Mouse (Mus musculus) stomach, postnatal 0 days (tissue): Measurements from ENCODE around the gene Kif5c. TPM values are rescaled to one million over a fixed set of nuclear protein-coding genes. Genes with fewer than 3 reads are reported as not detected.

Source experiments
- ATAC-seq: fragments of 200-750 bp; cut with Nextera tagmentation; 2 replicates; pipeline ENCODE4 v1.8.0; 2017; ENCODE audit not compliant: low FRiP score, low TSS enrichment
- DNase-seq: peaks from one replicate; pipeline ENCODE4 v3.0.0-alpha.2; 2016; ENCODE audit warnings: low spot score
- H3K27ac ChIP-seq: fragments of 300-500 bp; sonication (generic); replicated peaks from 2 replicates; pipeline ENCODE4 v1.5.1; 2014; ENCODE audit warnings: mild to moderate bottlenecking, control low read depth
- H3K27me3 ChIP-seq: fragments of 300-500 bp; sonication (generic); 2 replicates; pipeline ENCODE4 v1.6.1; 2014; ENCODE audit warnings: low read length; ENCODE audit not compliant: control insufficient read depth, insufficient read depth
- H3K36me3 ChIP-seq: fragments of 300-500 bp; sonication (generic); 2 replicates; pipeline ENCODE4 v1.6.1; 2014; ENCODE audit warnings: low read length, mixed read lengths; ENCODE audit not compliant: control insufficient read depth, insufficient read depth
- H3K4me1 ChIP-seq: fragments of 300-500 bp; sonication (generic); replicated peaks from 2 replicates; pipeline ENCODE4 v1.6.1; 2014; ENCODE audit warnings: antibody characterized with exemption; ENCODE audit not compliant: control insufficient read depth, insufficient read depth
- H3K4me2 ChIP-seq: fragments of 300-500 bp; sonication (generic); replicated peaks from 2 replicates; pipeline ENCODE4 v1.6.1; 2014; ENCODE audit warnings: low read depth, mild to moderate bottlenecking, control low read depth, moderate library complexity
- H3K4me3 ChIP-seq: fragments of 300-500 bp; sonication (generic); 2 replicates; pipeline ENCODE4 v1.5.1; 2014; ENCODE audit warnings: low read depth, low read length, control low read depth
- H3K9ac ChIP-seq: fragments of 300-500 bp; sonication (generic); 2 replicates; pipeline ENCODE4 v1.6.1; 2014; ENCODE audit warnings: mild to moderate bottlenecking, low read length, control low read depth, mixed read lengths
- H3K9me3 ChIP-seq: fragments of 300-500 bp; sonication (generic); 2 replicates; pipeline ENCODE4 v1.6.1; 2016; ENCODE audit warnings: low read length; ENCODE audit not compliant: control insufficient read depth
- CTCF ChIP-seq: IDR thresholded peaks from 2 replicates; pipeline ENCODE4 v1.5.1; 2016; ENCODE audit warnings: antibody characterized with exemption, low read depth, mild to moderate bottlenecking, moderate library complexity
- EP300 ChIP-seq: optimal IDR thresholded peaks from 2 replicates; pipeline ENCODE3; 2016; ENCODE audit warnings: antibody characterized with exemption
- WGBS: fragments of 180-500 bp; shearing (Covaris S2); extraction: QIAGEN DNeasy Blood & Tissue Kit; methylation state at CpG from one replicate; pipeline ENCODE4 v1.1.7; 2014; 5-methylcytosine and 5-hydroxymethylcytosine counted together
- polyA plus RNA-seq: library from polyadenylated mRNA; unstranded; fragments of >200 nt; fragmentation: Nextera tagmentation; extraction: Ambion mirVana; gene quantifications from 2 replicates; pipeline ENCODE4 v1.2.1, GENCODE M21; 2015

The Kif5c gene
- polyA plus RNA-seq, 1 experiment from 2014 or later, result 2.8 TPM

DNA sequence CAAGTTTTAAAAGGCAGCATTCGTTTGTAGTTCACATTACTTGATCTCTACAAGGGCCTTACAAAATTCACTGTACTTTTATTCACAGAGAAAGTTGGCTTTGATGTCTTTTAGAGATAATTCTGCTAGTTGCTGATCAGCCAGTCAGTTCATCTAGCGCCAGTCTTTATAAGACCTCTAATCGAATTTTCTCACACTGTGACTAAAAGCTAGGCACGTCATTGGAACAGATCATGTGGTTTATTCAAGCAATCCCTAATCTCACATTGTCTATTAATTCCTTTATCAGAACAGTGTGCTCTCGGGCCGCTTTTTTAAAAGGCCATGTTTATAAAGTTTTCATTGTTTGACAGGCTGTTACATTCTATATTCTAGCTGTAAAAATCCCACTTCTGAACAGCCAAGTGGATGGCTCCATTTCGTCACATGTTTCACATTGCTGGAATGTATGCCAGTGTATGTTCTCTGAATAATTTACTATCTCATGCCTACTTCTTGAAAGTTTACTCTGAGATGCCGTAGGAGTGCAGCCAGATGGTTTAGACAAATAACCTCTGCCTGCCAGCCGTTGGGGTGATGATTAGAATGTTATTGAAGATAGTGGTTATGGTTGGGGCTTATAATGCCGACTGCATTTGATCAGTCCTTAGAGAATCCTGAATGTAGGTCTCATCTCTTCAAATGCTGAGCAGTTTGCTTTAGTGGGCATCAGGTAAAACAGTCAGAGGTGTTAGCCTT, 154.3 kb downstream of the Kif5c start:
- no peak overlapping the region for H3K4me3 ChIP-seq
- H3K27ac ChIP-seq, result no peak overlapping the region
- 55% methylated on average over 10 of the region's 10 CpGs for WGBS
- ATAC-seq (no peak), DNase-seq (no peak)
- H3K4me1 ChIP-seq, result no peaks in the 10 kb centered on the region; the same call in 1 of the 2 replicates
- no peak for TF ChIP-seq CTCF
- TF ChIP-seq EP300, result no peak
- no peaks in the 10 kb centered on the region for H3K27me3 ChIP-seq
- no peak overlapping the region for H3K9ac ChIP-seq
- H3K4me2 ChIP-seq, result no peak overlapping the region
- no peaks in the 10 kb centered on the region for H3K9me3 ChIP-seq
- no peaks in the 10 kb centered on the region for H3K36me3 ChIP-seq

DNA sequence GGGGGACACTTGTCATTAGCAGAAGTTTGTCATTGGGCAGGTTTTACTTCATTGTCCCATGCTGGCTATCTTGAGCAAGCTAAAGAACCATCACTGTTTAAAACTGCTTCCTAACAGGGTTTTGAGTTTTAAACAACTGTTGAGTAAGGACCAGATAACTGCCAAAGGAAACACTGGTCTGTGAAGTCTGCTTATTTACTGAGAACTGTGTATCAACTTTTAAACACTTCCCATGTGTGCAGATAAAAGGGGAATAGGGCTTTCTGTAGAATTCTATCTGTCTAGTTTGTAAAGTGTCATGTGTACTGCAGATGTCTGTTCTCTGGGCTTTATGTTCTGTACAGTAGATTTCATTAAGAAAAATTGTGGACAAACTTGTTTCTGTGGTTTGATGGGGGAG, 155.1 kb downstream of the Kif5c start:
- DNase-seq (no peak), ATAC-seq (no peak)
- TF ChIP-seq EP300, result no peak
- no peak overlapping the region for H3K4me3 ChIP-seq
- H3K27ac ChIP-seq, result no peak overlapping the region
- no peak overlapping the region for H3K4me2 ChIP-seq
- H3K4me1 ChIP-seq, result no peaks in the 10 kb centered on the region; the same call in 1 of the 2 replicates
- no peak overlapping the region for H3K9ac ChIP-seq
- H3K27me3 ChIP-seq, result no peaks in the 10 kb centered on the region
- H3K36me3 ChIP-seq, result no peaks in the 10 kb centered on the region
- H3K9me3 ChIP-seq, result no peaks in the 10 kb centered on the region

DNA sequence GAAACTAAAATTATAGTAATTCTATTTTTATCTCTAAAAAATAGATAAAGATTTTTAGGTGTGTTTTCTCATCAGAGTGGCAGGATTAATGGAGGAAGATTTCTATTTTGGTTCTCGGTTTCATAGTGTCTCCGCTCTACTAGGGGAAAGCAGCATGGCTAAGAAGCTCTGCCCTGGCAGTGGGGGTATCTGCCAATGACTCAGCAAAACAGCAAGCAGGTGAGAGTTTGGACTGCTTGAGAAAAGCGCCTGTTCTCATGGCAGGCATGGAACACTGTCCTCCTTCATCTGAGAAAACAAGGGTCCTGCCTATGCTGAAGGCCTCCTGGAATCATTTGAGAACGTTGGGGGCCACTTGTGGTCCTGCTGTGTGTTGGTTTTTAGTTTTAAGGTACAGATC, 156.1 kb downstream of the Kif5c start:
- TF ChIP-seq CTCF, result no peak
- TF ChIP-seq EP300, result no peak
- WGBS, result 91% methylated on average over 4 of the region's 4 CpGs
- no peaks in the 10 kb centered on the region for H3K9me3 ChIP-seq
- no peak overlapping the region for H3K4me2 ChIP-seq
- no peaks in the 10 kb centered on the region for H3K36me3 ChIP-seq
- no peak for DNase-seq
- no peak for ATAC-seq
- H3K4me1 ChIP-seq, result no peaks in the 10 kb centered on the region
- no peak overlapping the region for H3K27ac ChIP-seq
- H3K4me3 ChIP-seq, result no peak overlapping the region
- no peaks in the 10 kb centered on the region for H3K27me3 ChIP-seq
- no peak overlapping the region for H3K9ac ChIP-seq

DNA sequence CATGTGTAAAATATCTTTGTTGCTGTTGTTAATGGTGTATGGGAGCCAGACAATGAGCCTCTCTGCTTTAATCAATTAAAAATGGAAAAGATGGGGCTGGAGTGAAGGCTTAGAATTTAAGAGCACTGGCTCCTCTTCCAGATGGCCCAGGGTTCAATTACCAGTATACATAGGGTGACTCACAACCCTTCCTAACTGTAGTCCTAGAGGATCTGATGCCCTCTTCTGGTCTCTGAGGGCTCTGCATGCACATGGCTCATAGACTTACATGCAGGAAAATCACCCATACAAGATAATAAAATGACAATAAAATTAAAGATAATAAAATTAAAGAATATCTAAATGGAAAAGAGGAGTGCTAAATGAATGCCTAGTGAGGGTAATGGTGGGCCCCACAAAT, 156.6 kb downstream of the Kif5c start:
- no peak for DNase-seq

DNA sequence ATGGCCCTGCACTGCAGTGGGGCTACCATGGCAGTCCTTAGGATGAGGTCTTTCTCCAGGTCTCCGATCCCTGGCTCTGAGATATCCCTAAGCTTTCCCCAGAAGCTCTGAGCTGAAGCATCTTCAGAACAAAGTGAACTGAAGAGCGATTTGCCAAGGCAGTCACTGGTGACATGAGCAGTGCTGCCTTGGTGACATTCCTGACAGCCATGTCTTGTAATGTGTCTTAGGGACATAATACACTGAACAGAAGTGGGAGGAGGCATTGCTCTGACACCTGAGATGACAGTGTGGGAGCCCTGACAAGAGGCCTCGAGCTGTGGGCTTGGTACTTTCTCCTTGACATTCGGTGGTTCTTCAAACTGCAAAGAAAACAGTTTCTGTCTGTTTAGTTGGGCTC, 157.3 kb downstream of the Kif5c start:
- H3K4me3 ChIP-seq, result no peak overlapping the region
- ATAC-seq (no peak), DNase-seq (no peak)
- no peaks in the 10 kb centered on the region for H3K4me1 ChIP-seq
- no peaks in the 10 kb centered on the region for H3K9me3 ChIP-seq
- no peak overlapping the region for H3K4me2 ChIP-seq
- H3K36me3 ChIP-seq, result no peaks in the 10 kb centered on the region
- no peaks in the 10 kb centered on the region for H3K27me3 ChIP-seq
- H3K27ac ChIP-seq, result no peak overlapping the region
- TF ChIP-seq EP300, result no peak
- TF ChIP-seq CTCF, result no peak
- no peak overlapping the region for H3K9ac ChIP-seq
- WGBS, result 82% methylated on average over 4 of the region's 4 CpGs

More for the DNA sequence above, 156.6 kb downstream of the Kif5c start:
- no peaks in the 10 kb centered on the region for H3K9me3 ChIP-seq
- no peak for ATAC-seq
- peak; percentile 58 for TF ChIP-seq CTCF
- no peak for TF ChIP-seq EP300
- H3K4me1 ChIP-seq, result no peaks in the 10 kb centered on the region
- no peak overlapping the region for H3K27ac ChIP-seq
- no peaks in the 10 kb centered on the region for H3K27me3 ChIP-seq
- H3K9ac ChIP-seq, result no peak overlapping the region
- H3K4me2 ChIP-seq, result no peak overlapping the region
- H3K4me3 ChIP-seq, result no peak overlapping the region
- H3K36me3 ChIP-seq, result no peaks in the 10 kb centered on the region

DNA sequence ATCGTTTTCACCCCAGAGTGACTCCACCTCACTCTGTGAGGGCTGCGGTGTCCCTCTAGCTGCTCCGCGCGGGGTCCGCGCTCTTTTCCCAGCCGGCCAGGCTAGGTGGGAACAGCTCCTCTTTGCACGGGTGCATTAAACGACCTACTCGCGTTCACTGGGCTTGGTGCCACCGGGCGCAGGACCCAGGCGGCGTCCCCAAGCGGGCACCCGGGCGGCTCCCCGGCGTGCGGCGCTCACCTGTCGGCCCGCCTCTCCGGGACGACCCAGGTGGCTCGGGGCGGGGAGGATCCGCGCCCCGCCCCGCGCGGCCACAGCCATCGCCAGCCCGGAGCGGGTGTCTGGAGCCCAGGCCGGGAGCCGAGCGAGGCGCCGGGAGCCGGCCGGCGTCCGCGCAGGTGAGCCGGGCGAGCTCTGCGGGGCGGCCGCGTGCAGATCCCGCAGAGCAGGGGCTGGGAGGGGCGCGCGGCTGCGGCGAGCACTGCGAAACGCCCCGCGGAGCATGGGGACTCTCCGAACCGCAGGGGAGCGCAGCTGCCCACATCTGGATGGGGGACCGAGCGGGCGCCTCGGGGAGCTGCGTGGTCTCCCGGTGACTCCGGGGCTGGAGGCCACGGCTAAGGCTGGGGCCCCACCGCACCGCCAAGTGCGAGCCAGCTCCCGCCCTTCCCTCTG, 168.4 kb downstream of the Kif5c start, which contains the start of gene Lypd6b:
Lypd6b (plus strand) TSS at position 313 of the 675 bp plus-strand sequence.
- WGBS, result 2% methylated on average over 76 of the region's 79 CpGs
- peak within 1 kb of the TSS; percentile 77 for H3K9ac ChIP-seq
- no peaks in the 10 kb centered on the region for H3K9me3 ChIP-seq
- TF ChIP-seq EP300 (no peak), CTCF (no peak)
- H3K27ac ChIP-seq, result peak within 1 kb of the TSS; percentile 71
- peak within 1 kb of the TSS; percentile 65 for H3K4me3 ChIP-seq
- H3K4me1 ChIP-seq, result no peaks in the 10 kb centered on the region
- H3K27me3 ChIP-seq, result no peaks in the 10 kb centered on the region
- DNase-seq, result peak; percentile 82
- peak; percentile 92 for ATAC-seq
- peak within 1 kb of the TSS; percentile 95 for H3K4me2 ChIP-seq
- H3K36me3 ChIP-seq, result no peaks in the 10 kb centered on the region
